Mouse (Mus musculus) forebrain, postnatal 0 days (tissue): ENCODE measurements around the gene Rab34. TPM values are rescaled to one million over a fixed set of nuclear protein-coding genes. Genes with fewer than 3 reads are reported as not detected.

Experiments used
- ATAC-seq: fragments of 200-750 bp; cut with Nextera tagmentation; 2 replicates; pipeline ENCODE4 v1.8.0; 2017; ENCODE audit warnings: mild to moderate bottlenecking, moderate library complexity
- DNase-seq: peaks from one replicate; pipeline ENCODE4 v3.0.0-alpha.2; 2015
- H3K27ac ChIP-seq: fragments of 300-500 bp; sonication (generic); 2 replicates; pipeline ENCODE4 v1.5.1; 2014; ENCODE audit warnings: low read depth, mild to moderate bottlenecking, antibody characterized with exemption, low read length, moderate library complexity, mixed read lengths
- H3K27me3 ChIP-seq: fragments of 300-500 bp; sonication (generic); 2 replicates; pipeline ENCODE4 v1.6.1; 2014; ENCODE audit warnings: mild to moderate bottlenecking, low read length, mixed read lengths; ENCODE audit not compliant: insufficient read depth
- H3K36me3 ChIP-seq: fragments of 300-500 bp; sonication (generic); 2 replicates; pipeline ENCODE4 v1.6.1; 2014; ENCODE audit warnings: mild to moderate bottlenecking, moderate library complexity; ENCODE audit not compliant: insufficient read depth
- H3K4me1 ChIP-seq: fragments of 300-500 bp; sonication (generic); 2 replicates; pipeline ENCODE4 v1.6.1; 2014; ENCODE audit warnings: antibody characterized with exemption; ENCODE audit not compliant: insufficient read depth
- H3K4me2 ChIP-seq: fragments of 300-500 bp; sonication (generic); 2 replicates; pipeline ENCODE4 v1.6.1; 2014; ENCODE audit warnings: low read depth, mild to moderate bottlenecking, moderate library complexity
- H3K4me3 ChIP-seq: fragments of 300-500 bp; sonication (generic); 2 replicates; pipeline ENCODE4 v1.5.1; 2014; ENCODE audit warnings: low read depth, low read length, mixed read lengths
- H3K9ac ChIP-seq: fragments of 300-500 bp; sonication (generic); 2 replicates; pipeline ENCODE4 v1.6.1; 2014; ENCODE audit warnings: mild to moderate bottlenecking
- H3K9me3 ChIP-seq: fragments of 300-500 bp; sonication (generic); 2 replicates; pipeline ENCODE4 v1.6.1; 2016; ENCODE audit warnings: low read length
- CTCF ChIP-seq: sonication (generic); IDR thresholded peaks from 2 replicates; pipeline ENCODE4 v1.5.1; 2016; ENCODE audit warnings: antibody characterized with exemption, control low read depth, low read depth
- WGBS: fragments of 180-500 bp; shearing (Covaris S2); extraction: QIAGEN DNeasy Blood & Tissue Kit; methylation state at CpG from one replicate; pipeline ENCODE4 v1.1.7; 2014; 5-methylcytosine and 5-hydroxymethylcytosine counted together
- polyA plus RNA-seq: library from polyadenylated mRNA; unstranded; fragments of >200 nt; fragmentation: Nextera tagmentation; extraction: Ambion mirVana; gene quantifications from 2 replicates; pipeline ENCODE4 v1.2.1, GENCODE M21; 2015
- total RNA-seq: library from RNA; depleted of rRNA; stranded (reverse); fragments of >200 nt; gene quantifications from 2 replicates; pipeline ENCODE4 v1.2.3, GENCODE M21; 2014

The Rab34 gene
- total and polyA plus RNA-seq, 2 experiments from 2014 or later: 55.5 to 76.9 TPM

DNA sequence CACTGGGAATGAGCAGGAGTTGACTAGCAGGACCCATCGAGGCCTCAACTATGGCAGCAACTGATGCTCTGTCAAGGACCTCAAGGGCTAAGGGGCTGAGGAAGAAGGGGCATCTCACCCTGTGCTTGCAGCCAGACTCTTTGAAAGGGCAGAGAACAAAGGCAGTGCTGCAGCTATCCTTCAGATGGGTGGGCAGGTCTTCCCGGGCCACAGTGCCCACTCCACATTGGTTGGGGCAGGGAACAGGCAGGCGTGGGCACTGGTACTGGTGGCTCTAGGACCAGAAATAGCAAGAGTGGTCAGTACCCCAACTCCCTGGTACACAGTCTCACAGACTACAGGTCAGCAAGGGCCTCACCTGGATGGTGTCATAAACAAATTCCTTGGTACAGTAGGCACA lies 27.6 kb upstream of the Rab34 start:
- 82% methylated on average over 3 of the region's 3 CpGs for WGBS
- Histone ChIP-seq H3K36me3 (peaks cover 55% of the 10 kb centered on the region), H3K4me1 (peaks cover 8% of the 10 kb centered on the region), H3K27me3 (no peaks in the 10 kb centered on the region), H3K4me3 (no peak overlapping the region), H3K4me2 (no peak overlapping the region), H3K27ac (no peak overlapping the region), H3K9ac (no peak overlapping the region), H3K9me3 (no peaks in the 10 kb centered on the region)
- no peak for TF ChIP-seq CTCF
- ATAC-seq (no peak), DNase-seq (no peak)

GRCm38 (mm10) chr11:78161169-78161568 lies 27.1 kb upstream of the Rab34 start:
- no peak for TF ChIP-seq CTCF
- DNase-seq (no peak), ATAC-seq (no peak)
- Histone ChIP-seq H3K36me3 (peaks cover 52% of the 10 kb centered on the region), H3K9me3 (no peaks in the 10 kb centered on the region), H3K9ac (no peak overlapping the region), H3K27me3 (no peaks in the 10 kb centered on the region), H3K4me3 (no peak overlapping the region), H3K27ac (no peak overlapping the region), H3K4me1 (peaks cover 13% of the 10 kb centered on the region), H3K4me2 (no peak overlapping the region)
- WGBS: 92% methylated on average over 14 of the region's 14 CpGs

GRCm38 (mm10) chr11:78161968-78162367 lies 26.3 kb upstream of the Rab34 start:
- Histone ChIP-seq H3K4me2 (peak overlapping the region; percentile 89; the same call in 1 of the 2 replicates), H3K27ac (peak overlapping the region; percentile 96), H3K36me3 (peaks cover 46% of the 10 kb centered on the region), H3K4me1 (peaks cover 13% of the 10 kb centered on the region), H3K9me3 (no peaks in the 10 kb centered on the region), H3K4me3 (no peak overlapping the region), H3K9ac (no peak overlapping the region), H3K27me3 (no peaks in the 10 kb centered on the region)
- no peak for TF ChIP-seq CTCF
- DNase-seq (peak; percentile 40), ATAC-seq (no peak)
- 45% methylated on average over 4 of the region's 4 CpGs for WGBS

DNA sequence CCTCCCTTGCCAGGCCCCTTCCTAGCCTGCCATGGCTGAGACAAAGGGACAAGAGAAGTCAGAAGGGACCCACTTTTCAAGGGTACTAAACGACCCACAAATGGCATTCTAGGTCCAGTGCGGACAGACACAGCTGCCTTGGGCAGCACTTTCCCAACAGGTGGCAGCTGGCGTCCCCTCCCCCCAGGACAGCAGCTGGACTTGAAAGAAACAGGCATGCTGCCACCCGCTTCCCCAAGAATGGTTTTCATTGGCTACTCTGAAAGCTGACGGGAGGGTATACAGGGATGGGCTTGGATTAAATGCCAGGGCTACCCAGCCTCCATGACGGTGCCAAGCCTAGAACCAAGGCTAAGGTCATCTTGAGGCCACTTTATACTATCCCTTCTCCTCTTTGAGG lies 25.7 kb upstream of the Rab34 start:
- ATAC-seq (no peak), DNase-seq (peak; percentile 59)
- Histone ChIP-seq H3K27ac (peak overlapping the region; percentile 96), H3K9me3 (no peaks in the 10 kb centered on the region), H3K27me3 (no peaks in the 10 kb centered on the region), H3K4me3 (peak overlapping the region; percentile 67; the same call in 1 of the 2 replicates), H3K4me1 (peaks cover 13% of the 10 kb centered on the region), H3K4me2 (peak overlapping the region; percentile 89), H3K9ac (peak overlapping the region; percentile 10; the same call in 1 of the 2 replicates), H3K36me3 (peaks cover 43% of the 10 kb centered on the region)
- no peak for TF ChIP-seq CTCF
- 14% methylated on average over 6 of the region's 6 CpGs for WGBS

DNA sequence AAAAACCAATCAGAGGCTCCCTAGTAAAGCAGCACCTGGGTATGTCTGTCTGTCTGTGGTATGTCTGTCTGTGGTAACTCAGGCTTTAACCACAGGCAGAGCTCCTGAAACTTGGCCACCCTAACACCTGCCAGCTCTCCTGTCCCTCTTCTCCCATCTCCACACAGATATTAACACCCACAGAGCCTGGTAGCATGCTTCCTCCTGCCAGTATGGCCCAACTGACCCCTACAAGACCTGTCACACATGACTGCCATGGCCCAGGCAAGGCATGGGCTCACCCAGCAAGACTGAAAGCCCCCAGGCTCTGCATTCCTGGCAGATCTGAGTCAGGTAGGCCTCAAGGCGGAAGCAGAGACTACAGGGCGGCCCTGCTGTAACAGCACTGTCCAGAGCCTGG lies 25.2 kb upstream of the Rab34 start:
- WGBS: 85% methylated on average over 2 of the region's 2 CpGs
- Histone ChIP-seq H3K9me3 (no peaks in the 10 kb centered on the region), H3K9ac (peak overlapping the region; percentile 89), H3K27me3 (no peaks in the 10 kb centered on the region), H3K36me3 (peaks cover 38% of the 10 kb centered on the region), H3K4me1 (peaks cover 13% of the 10 kb centered on the region), H3K4me2 (peak overlapping the region; percentile 89), H3K27ac (peak overlapping the region; percentile 96), H3K4me3 (peak overlapping the region; percentile 67)
- no peak for ATAC-seq
- TF ChIP-seq CTCF: no peak
- no peak for DNase-seq

DNA sequence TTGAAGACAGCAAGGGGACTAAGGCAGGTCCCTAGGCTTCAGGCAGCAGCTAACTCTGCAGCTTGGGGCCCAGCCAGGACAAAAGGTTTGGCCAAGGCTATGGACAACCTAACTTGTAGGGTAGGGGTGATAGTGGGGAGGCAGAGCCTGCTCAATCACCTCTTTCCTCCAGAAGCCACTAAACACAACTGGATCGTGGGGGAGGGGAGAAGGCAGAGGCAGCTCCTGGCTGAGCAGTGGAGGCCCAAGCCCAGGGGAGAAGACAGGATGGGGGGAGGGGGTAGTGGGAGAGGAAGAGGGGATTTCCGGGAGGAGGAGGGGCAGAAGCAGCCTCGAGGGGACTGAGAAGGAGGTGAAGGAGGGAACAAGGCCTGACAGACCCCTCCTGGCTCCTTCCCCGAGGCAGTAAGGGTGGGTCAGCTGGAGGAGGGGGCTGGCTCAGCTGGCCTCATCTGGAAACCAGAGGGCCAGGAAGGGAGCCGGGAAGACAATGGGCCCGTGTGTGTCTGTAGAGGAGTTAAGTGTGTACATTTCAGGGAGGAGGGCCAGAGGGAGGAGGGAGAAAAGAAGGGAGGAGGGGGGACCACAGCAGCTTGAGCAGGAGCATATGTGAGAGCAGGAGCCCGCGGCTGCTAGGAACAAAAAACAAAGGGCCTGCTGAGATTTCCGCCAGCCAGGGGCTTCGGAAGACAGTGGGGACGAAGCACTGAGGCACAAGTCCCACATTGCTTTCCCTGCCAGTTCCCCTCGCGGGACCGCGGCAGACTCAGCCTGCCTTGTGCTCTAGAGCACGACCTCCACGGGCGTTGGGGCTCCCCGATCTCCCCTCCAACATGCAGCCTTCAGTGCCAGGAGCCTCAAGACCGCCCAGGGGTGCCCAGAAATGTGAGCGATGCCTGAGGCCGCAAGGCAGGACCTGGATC lies 24.3 kb upstream of the Rab34 start:
- DNase-seq (peak; percentile 75), ATAC-seq (peak; percentile 40)
- WGBS: 4% methylated on average over 22 of the region's 22 CpGs
- TF ChIP-seq CTCF: no peak
- Histone ChIP-seq H3K27me3 (no peaks in the 10 kb centered on the region), H3K27ac (peak overlapping the region; percentile 96), H3K4me1 (peaks cover 13% of the 10 kb centered on the region), H3K4me2 (peak overlapping the region; percentile 89), H3K9ac (peak overlapping the region; percentile 89), H3K36me3 (peaks cover 29% of the 10 kb centered on the region), H3K4me3 (peak overlapping the region; percentile 67), H3K9me3 (no peaks in the 10 kb centered on the region)

- H3K9ac ChIP-seq: peak overlapping the region; percentile 89
- H3K4me3 ChIP-seq: peak overlapping the region; percentile 67
- H3K27me3 ChIP-seq: no peaks in the 10 kb centered on the region
- H3K4me2 ChIP-seq: peak overlapping the region; percentile 89
- DNase-seq (no peak), ATAC-seq (no peak; the same call in 1 of the 2 replicates)
- H3K27ac ChIP-seq: peak overlapping the region; percentile 96
- TF ChIP-seq CTCF: no peak
- WGBS: 0% methylated on average over 14 of the region's 14 CpGs
- peaks cover 25% of the 10 kb centered on the region for H3K36me3 ChIP-seq
- H3K4me1 ChIP-seq: peaks cover 13% of the 10 kb centered on the region
- H3K9me3 ChIP-seq: no peaks in the 10 kb centered on the region
Observed at GRCm38 (mm10) chr11:78164604-78164923, 23.7 kb upstream of the Rab34 start.
